Mouse (Mus musculus): ENCODE results near the gene Gm20388.

DNA sequence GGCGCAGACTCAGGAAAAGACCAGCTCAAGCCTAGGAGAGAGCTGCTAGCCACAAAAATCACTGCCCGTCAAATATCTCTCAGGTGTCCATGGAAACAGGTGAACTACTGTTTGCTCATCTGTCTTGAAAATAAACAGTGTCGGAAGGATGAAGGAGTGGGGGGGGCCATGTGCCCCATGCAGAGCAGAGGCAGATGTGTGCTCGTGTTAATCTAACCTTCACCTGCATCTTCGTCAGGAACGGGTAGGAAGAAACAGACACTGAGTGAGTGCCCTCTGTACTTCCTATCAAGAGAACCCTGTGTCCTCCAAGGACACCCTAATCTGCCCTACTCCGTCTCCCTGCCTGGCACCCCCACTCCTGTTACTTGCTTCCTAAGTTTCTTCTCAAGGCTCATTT lies 1941.1 kb downstream of the Gm20388 start:
- TF ChIP-seq EP300 (IDR thresholded peaks at IDR 0.05; ENCODE audit: low read depth) (no peak), CTCF (IDR thresholded peaks at IDR 0.05; ENCODE audit: low read depth) (no peak)
